Mouse (Mus musculus) brain, adult 10 weeks (tissue): ENCODE results near the gene 2010106E10Rik. TPM values are rescaled to one million over a fixed set of nuclear protein-coding genes. Genes with fewer than 3 reads are reported as not detected.

Experiments used
- polyA plus RNA-seq: library from polyadenylated mRNA; stranded (reverse); fragments of 350-450 nt; fragmentation: Illumina TruSeq; extraction: RNeasy Lipid Tissue Mini Kit (QIAGEN cat#74804); gene quantifications from one replicate; pipeline ENCODE4 v1.2.3, GENCODE M21; 2015; ENCODE audit warnings: low read depth, low replicate concordance

2010106E10Rik gene
- polyA plus RNA-seq, result not detected

DNA sequence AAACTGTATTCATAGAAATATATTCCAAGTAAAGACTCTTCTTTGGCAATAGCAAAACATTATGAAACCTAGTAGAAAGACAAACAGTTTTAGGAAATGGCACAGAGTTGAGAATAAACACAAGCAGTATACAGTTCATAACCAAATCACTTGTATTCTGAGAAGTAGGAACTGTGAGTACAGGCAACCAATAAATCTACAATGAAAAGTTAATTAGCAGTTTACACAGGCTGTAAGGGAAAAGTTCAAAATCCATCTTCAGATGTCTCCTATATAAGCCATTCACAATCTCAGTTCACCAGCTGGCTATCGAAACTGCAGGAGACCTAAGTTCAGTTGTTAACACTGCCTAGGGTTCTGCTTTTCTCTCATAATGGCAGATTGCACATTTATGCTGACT is at the start of gene 2010106E10Rik:
2010106E10Rik (plus strand) TSS at position 301 of the 400 bp plus-strand sequence.

DNA sequence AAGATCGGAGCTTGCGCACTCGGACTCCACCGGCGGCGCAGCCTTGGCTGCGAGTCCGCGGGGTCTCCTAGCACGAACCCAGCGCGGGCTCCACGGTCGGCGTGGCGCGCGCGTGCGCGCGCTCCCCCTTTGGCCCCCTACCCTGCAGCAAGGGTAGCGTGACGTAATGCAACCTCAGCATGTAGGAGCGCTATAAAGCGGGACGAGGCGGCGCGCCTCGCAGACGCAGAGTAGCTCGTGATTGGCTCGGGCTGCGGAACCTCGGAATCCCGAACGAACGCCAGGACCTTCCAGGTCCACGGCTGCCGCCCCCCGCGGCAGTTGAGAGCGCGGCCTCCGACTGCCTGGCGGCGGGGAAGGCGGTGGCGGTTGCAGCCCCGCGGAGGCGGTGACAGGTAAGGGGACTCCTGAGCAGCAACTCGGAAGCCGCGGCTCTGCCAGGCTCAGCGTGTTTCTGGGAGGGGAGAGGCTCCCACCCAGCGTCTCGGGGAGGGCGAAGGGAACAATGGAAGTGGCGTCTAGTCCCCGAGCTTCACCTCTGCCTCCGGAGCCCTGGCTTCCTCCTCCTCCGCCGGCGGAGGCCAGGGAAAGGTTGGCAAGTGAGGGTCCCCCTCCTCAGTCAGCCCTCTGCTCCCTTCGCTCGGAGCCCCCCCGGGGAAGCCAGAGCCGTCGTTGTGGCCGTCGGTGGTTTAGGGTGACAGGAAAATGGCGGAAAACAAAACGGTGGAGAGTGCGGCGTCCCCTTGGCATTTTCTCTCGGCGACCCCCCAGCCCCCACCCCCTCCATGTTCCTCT is 105.6 kb downstream of the 2010106E10Rik start, which contains the start of gene Zfp711:
Zfp711 (plus strand) TSS at position 16 of the 795 bp plus-strand sequence.

Other genes with a start within 250 kb of the 2010106E10Rik start
- gene Apool, start 183.9 kb upstream of the 2010106E10Rik start, polyA plus RNA-seq, result 7.5 TPM
- not detected for gene Satl1, start 88.5 kb upstream of the 2010106E10Rik start, polyA plus RNA-seq
- 9.5 TPM for gene Zfp711, start 105.3 kb downstream of the 2010106E10Rik start, polyA plus RNA-seq
- not detected for gene Pof1b, start 203.4 kb downstream of the 2010106E10Rik start, polyA plus RNA-seq